15 mouse cellular contexts compared by ENCODE assay signal in genomic region chr15:61563347-61563746, GRCm38 (mm10).
"Had no signal": no experiment of that assay in that cellular context is flagged by ENCODE, and none has a peak within 500 bp of the region (broad histone marks: within the 10 kb centered on the region; RNA-seq: fewer than 3 reads in every experiment).

No protein-coding gene starts in this region.

- H3K9ac ChIP-seq: lung, embryonic 14.5 days; midbrain, embryonic 13.5 days; neural tube, embryonic 13.5 days; neural tube, embryonic 15.5 days had no signal

- H3K27me3 ChIP-seq: midbrain, embryonic 13.5 days; neural tube, embryonic 13.5 days; neural tube, embryonic 15.5 days had no signal

- DNase-seq: lung, adult 18-20 months; lung, embryonic 14.5 days; lung, postnatal 10 days; lung, postnatal 4 days; right cerebral cortex, postnatal 14 days; spleen, adult 18-20 months; thymus, adult 18-20 months; thymus, postnatal 14 days; thymus, postnatal 36 days had no signal

- H3K4me2 ChIP-seq: lung, embryonic 14.5 days; midbrain, embryonic 13.5 days; neural tube, embryonic 13.5 days; neural tube, embryonic 15.5 days had no signal

- H3K4me1 ChIP-seq: midbrain, embryonic 10.5 days; midbrain, embryonic 13.5 days; neural tube, embryonic 13.5 days; neural tube, embryonic 15.5 days had no signal

- H3K9me3 ChIP-seq: midbrain, embryonic 10.5 days; midbrain, embryonic 13.5 days; neural tube, embryonic 13.5 days; neural tube, embryonic 15.5 days had no signal

- H3K27ac ChIP-seq: midbrain, embryonic 10.5 days; midbrain, embryonic 13.5 days; neural tube, embryonic 13.5 days; neural tube, embryonic 15.5 days had no signal

- H3K36me3 ChIP-seq: midbrain, embryonic 10.5 days; midbrain, embryonic 13.5 days; neural tube, embryonic 13.5 days; neural tube, embryonic 15.5 days had no signal

- ATAC-seq: midbrain, embryonic 13.5 days; midbrain, embryonic 16.5 days had no signal

- H3K4me3 ChIP-seq: midbrain, embryonic 10.5 days; midbrain, embryonic 13.5 days; myocyte; neural tube, embryonic 13.5 days; neural tube, embryonic 15.5 days had no signal
